In the genomic region with DNA sequence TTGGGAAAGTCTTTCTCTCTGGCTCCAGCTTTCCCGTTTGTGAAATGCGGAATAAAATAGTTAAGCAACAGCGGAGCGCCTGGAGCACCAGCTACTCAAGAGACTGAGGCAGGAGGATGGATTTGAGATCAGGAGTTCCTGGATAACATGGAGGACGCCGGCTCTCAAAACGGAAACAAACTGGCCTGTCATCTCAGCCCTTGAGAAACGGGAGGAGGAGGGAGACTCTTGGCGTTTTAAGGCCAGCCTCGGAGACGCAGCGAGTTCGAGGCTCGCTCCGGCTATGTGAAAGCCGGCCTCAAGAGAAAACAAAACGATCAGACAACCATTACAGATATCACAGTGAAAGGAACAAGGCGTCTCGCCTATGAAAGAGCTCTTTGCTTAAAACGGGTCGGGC, we compare ENCODE assay signal across 8 mouse cellular contexts. TPM values are rescaled to one million over a fixed set of nuclear protein-coding genes. Genes with fewer than 3 reads are reported as not detected.
DNase-seq lines count a peak whose midpoint lies in the region; ATAC-seq and TF ChIP-seq lines count a peak whose summit lies in the region.

No protein-coding gene starts in this region.

- no peak for TF ChIP-seq POLR2A in limb, embryonic 14.5 days (IDR thresholded peaks at IDR 0.05; ENCODE audit: borderline replicate concordance, extremely low read depth, insufficient read depth, insufficient read length)

- no peak for ATAC-seq in embryonic facial prominence, embryonic 14.5 days (ENCODE audit: low read depth)
- ATAC-seq in limb, embryonic 14.5 days (ENCODE audit: low FRiP score, low read depth): no peak
- no peak for ATAC-seq in stomach, embryonic 14.5 days (ENCODE audit: insufficient number of reproducible peaks, insufficient read depth, low FRiP score, low read depth)

- H3K9ac ChIP-seq in embryonic facial prominence, embryonic 14.5 days (ENCODE audit: low read depth, low read length): peak overlapping the region; percentile 98
- peak overlapping the region; percentile 97 for H3K9ac ChIP-seq in limb, embryonic 14.5 days (ENCODE audit: low read depth, low read length, severe bottlenecking)
- peak overlapping the region; percentile 95 for H3K9ac ChIP-seq in stomach, embryonic 14.5 days (replicated peaks; ENCODE audit: low read depth, low read length)

- H3K4me3 ChIP-seq in gastrocnemius, adult 2 months: peak overlapping the region; percentile 85
- peak overlapping the region; percentile 93 for H3K4me3 ChIP-seq in embryonic facial prominence, embryonic 14.5 days (ENCODE audit: low read depth, low read length)
- H3K4me3 ChIP-seq in limb, embryonic 14.5 days (replicated peaks; ENCODE audit: low read length): peak overlapping the region; percentile 93
- peak overlapping the region; percentile 97 for H3K4me3 ChIP-seq in stomach, embryonic 14.5 days (ENCODE audit: low read depth, low read length)

- TF ChIP-seq CTCF in gastrocnemius, adult 2 months (IDR thresholded peaks at IDR 0.05): no peak

- peak overlapping the region; percentile 98 for H3K27ac ChIP-seq in gastrocnemius, adult 2 months
- H3K27ac ChIP-seq in embryonic facial prominence, embryonic 14.5 days (replicated peaks; ENCODE audit: low read depth, low read length): peak overlapping the region; percentile 98
- H3K27ac ChIP-seq in limb, embryonic 14.5 days (replicated peaks; ENCODE audit: low read depth, low read length): peak overlapping the region; percentile 98
- peak overlapping the region; percentile 98 for H3K27ac ChIP-seq in stomach, embryonic 14.5 days (ENCODE audit: low read length)

- no peak for DNase-seq in gastrocnemius, adult 2 months
- no peak for DNase-seq in gastrocnemius, postnatal 4 days (ENCODE audit: low spot score in 2 of 2)
- peak; percentile 64 for DNase-seq in 416B (ENCODE audit: low read depth)
- DNase-seq in embryonic facial prominence, embryonic 14.5 days (ENCODE audit: low spot score): no peak
- no peak for DNase-seq in limb, embryonic 14.5 days (ENCODE audit: low spot score)
- no peak for DNase-seq in ovary, postnatal 14 days (ENCODE audit: low spot score)
- DNase-seq in layer of hippocampus, adult 9-10 months (ENCODE audit: low spot score): no peak

- H3K27me3 ChIP-seq in embryonic facial prominence, embryonic 14.5 days (replicated peaks; ENCODE audit: control insufficient read depth, insufficient read depth, low read length): no peaks in the 10 kb centered on the region
- no peaks in the 10 kb centered on the region for H3K27me3 ChIP-seq in limb, embryonic 14.5 days (ENCODE audit: control insufficient read depth, insufficient read depth, low read length)
- no peaks in the 10 kb centered on the region for H3K27me3 ChIP-seq in stomach, embryonic 14.5 days (ENCODE audit: control insufficient read depth, insufficient read depth, low read length)

- peak overlapping the region; percentile 91 for H3K4me2 ChIP-seq in embryonic facial prominence, embryonic 14.5 days (ENCODE audit: low read depth, low read length)
- H3K4me2 ChIP-seq in limb, embryonic 14.5 days (replicated peaks; ENCODE audit: low read depth, low read length, severe bottlenecking): peak overlapping the region; percentile 82
- H3K4me2 ChIP-seq in stomach, embryonic 14.5 days (replicated peaks; ENCODE audit: low read depth, low read length): peak overlapping the region; percentile 88

- peaks cover 11% of the 10 kb centered on the region; the same call in 1 of the 2 replicates for H3K4me1 ChIP-seq in embryonic facial prominence, embryonic 14.5 days (ENCODE audit: control insufficient read depth, insufficient read depth, low read length)
- peaks cover 7% of the 10 kb centered on the region for H3K4me1 ChIP-seq in limb, embryonic 14.5 days (ENCODE audit: control insufficient read depth, insufficient read depth, low read length)
- H3K4me1 ChIP-seq in stomach, embryonic 14.5 days (ENCODE audit: control insufficient read depth, insufficient read depth, low read length): peaks cover 3% of the 10 kb centered on the region; the same call in 1 of the 2 replicates

- intact Hi-C loops in gastrocnemius, adult 2 months (cut with DNase I): loop anchor here (2.0 kb wide), 1 partner anchor 24 kb away; a partner anchor contains a TSS

- WGBS in embryonic facial prominence, embryonic 14.5 days: 3% methylated on average over 19 of the region's 21 CpGs
- 3% methylated on average over 21 of the region's 21 CpGs for WGBS in limb, embryonic 14.5 days
- WGBS in stomach, embryonic 14.5 days: 3% methylated on average over 21 of the region's 21 CpGs

- H3K9me3 ChIP-seq in embryonic facial prominence, embryonic 14.5 days (ENCODE audit: control insufficient read depth, low read length): no peaks in the 10 kb centered on the region
- no peaks in the 10 kb centered on the region for H3K9me3 ChIP-seq in limb, embryonic 14.5 days (ENCODE audit: control insufficient read depth, low read length)
- H3K9me3 ChIP-seq in stomach, embryonic 14.5 days (ENCODE audit: control insufficient read depth, low read depth, low read length): no peaks in the 10 kb centered on the region

- peaks cover 31% of the 10 kb centered on the region for H3K36me3 ChIP-seq in embryonic facial prominence, embryonic 14.5 days (ENCODE audit: control insufficient read depth, insufficient read depth, low read length)
- H3K36me3 ChIP-seq in limb, embryonic 14.5 days (ENCODE audit: control insufficient read depth, insufficient read depth, low read length): peaks cover 22% of the 10 kb centered on the region
- peaks cover 5% of the 10 kb centered on the region; the same call in 1 of the 2 replicates for H3K36me3 ChIP-seq in stomach, embryonic 14.5 days (ENCODE audit: control insufficient read depth, insufficient read depth, low read length)

RNA-seq across cellular contexts. Expression of a gene that starts 0.8 kb away (rescaled TPM):
- 10 to 100 TPM; 16.0 to 16.3 TPM for total RNA-seq in gastrocnemius, adult 2 months (2021)
- 10 to 100 TPM; 62.8 to 67.3 TPM for total RNA-seq in gastrocnemius, postnatal 4 days (2021)
- polyA plus RNA-seq in embryonic facial prominence, embryonic 14.5 days (2014; fragmentation: Nextera tagmentation; extraction: Ambion mirVana): 126 and 151 TPM in 2 replicates
- 88.2 and 94.3 TPM in 2 replicates for polyA plus RNA-seq in limb, embryonic 14.5 days (2012; rRNA removed)
- polyA plus RNA-seq in limb, embryonic 14.5 days (2014; fragmentation: Nextera tagmentation; extraction: Ambion mirVana): 150 and 154 TPM in 2 replicates
- polyA plus RNA-seq in stomach, embryonic 14.5 days (2014; fragmentation: Nextera tagmentation; extraction: Ambion mirVana): 158 and 161 TPM in 2 replicates

RNA-seq across cellular contexts. Expression of a gene that starts 24.0 kb away (rescaled TPM):
- total RNA-seq in gastrocnemius, adult 2 months (2021): 10 to 100 TPM; 39.2 to 43.1 TPM
- total RNA-seq in gastrocnemius, postnatal 4 days (2021): 100 to 1,000 TPM; 171 TPM
- polyA plus RNA-seq in embryonic facial prominence, embryonic 14.5 days (2014; fragmentation: Nextera tagmentation; extraction: Ambion mirVana): 125 and 126 TPM in 2 replicates
- 73.3 and 79.9 TPM in 2 replicates for polyA plus RNA-seq in limb, embryonic 14.5 days (2012; rRNA removed)
- 135 and 136 TPM in 2 replicates for polyA plus RNA-seq in limb, embryonic 14.5 days (2014; fragmentation: Nextera tagmentation; extraction: Ambion mirVana)
- 207 and 214 TPM in 2 replicates for polyA plus RNA-seq in stomach, embryonic 14.5 days (2014; fragmentation: Nextera tagmentation; extraction: Ambion mirVana)

RNA-seq across cellular contexts. Expression of a gene that starts 25.8 kb away (rescaled TPM):
- total RNA-seq in gastrocnemius, adult 2 months (2021): 10 to 100 TPM; 34.3 to 41.3 TPM
- 10 to 100 TPM; 50.3 to 53.5 TPM for total RNA-seq in gastrocnemius, postnatal 4 days (2021)
- polyA plus RNA-seq in embryonic facial prominence, embryonic 14.5 days (2014; fragmentation: Nextera tagmentation; extraction: Ambion mirVana): 61.6 and 63.0 TPM in 2 replicates
- polyA plus RNA-seq in limb, embryonic 14.5 days (2012; rRNA removed): 82.1 and 92.1 TPM in 2 replicates
- polyA plus RNA-seq in limb, embryonic 14.5 days (2014; fragmentation: Nextera tagmentation; extraction: Ambion mirVana): 60.9 and 61.7 TPM in 2 replicates
- polyA plus RNA-seq in stomach, embryonic 14.5 days (2014; fragmentation: Nextera tagmentation; extraction: Ambion mirVana): 45.9 and 49.3 TPM in 2 replicates

RNA-seq across cellular contexts. Expression of a gene that starts 59.1 kb away (rescaled TPM):
- 10 to 100 TPM; 22.8 to 29.1 TPM for total RNA-seq in gastrocnemius, adult 2 months (2021)
- 10 to 100 TPM; 33.4 to 41.0 TPM for total RNA-seq in gastrocnemius, postnatal 4 days (2021)
- 63.8 and 71.6 TPM in 2 replicates for polyA plus RNA-seq in embryonic facial prominence, embryonic 14.5 days (2014; fragmentation: Nextera tagmentation; extraction: Ambion mirVana)
- polyA plus RNA-seq in limb, embryonic 14.5 days (2012; rRNA removed): 62.7 and 78.5 TPM in 2 replicates
- polyA plus RNA-seq in limb, embryonic 14.5 days (2014; fragmentation: Nextera tagmentation; extraction: Ambion mirVana): 68.2 and 75.0 TPM in 2 replicates
- polyA plus RNA-seq in stomach, embryonic 14.5 days (2014; fragmentation: Nextera tagmentation; extraction: Ambion mirVana): 58.9 and 61.7 TPM in 2 replicates
